Mouse (Mus musculus): ENCODE results near the gene Hirip3. TPM values are rescaled to one million over a fixed set of nuclear protein-coding genes. Genes with fewer than 3 reads are reported as not detected.

Gene Hirip3
- polyA plus RNA-seq (2012) = 24.2 and 26.7 TPM in 2 replicates

DNA sequence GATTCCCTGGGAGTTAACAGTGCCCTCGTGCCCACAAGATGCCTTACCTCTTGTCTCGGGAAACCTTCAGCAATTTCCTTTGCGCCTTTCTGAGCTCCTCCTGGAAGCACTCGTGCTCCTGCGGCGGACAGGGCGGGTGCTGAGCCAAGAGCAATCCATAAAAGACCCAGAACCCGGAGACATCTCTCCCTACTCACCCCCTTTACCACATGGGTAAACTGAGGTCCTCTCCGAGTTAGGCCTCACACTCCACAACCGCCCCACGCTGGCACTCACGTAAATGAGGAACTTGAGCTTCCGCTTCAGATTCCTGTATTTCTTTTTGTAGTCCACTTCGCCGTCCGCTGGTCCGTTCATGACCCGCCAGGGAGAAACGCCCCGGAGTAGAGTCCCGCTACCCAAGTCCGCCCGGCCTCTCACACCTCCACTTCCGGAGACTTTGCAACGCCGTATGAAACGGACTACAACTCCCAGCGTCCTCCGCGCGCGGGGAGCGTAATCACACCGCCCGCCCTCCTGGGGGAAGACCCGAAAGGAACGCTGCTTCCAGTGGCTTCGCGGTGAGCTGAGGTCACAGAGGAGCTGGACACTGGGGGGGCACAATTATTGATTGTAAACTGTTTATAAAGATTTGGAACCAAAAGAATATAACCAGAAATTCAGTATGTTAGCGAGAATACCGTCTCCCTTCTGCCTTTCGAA is at the start of gene Hirip3:
Gene Hirip3 (plus strand): TSS at position 544 of the 702 bp plus-strand sequence.
- Histone ChIP-seq H3K4me1 (ENCODE audit: control insufficient read depth) (peaks cover 45% of the 10 kb centered on the region), H3K36me3 (ENCODE audit: control insufficient read depth) (peaks cover 79% of the 10 kb centered on the region), H3K4me3 (replicated peaks) (peak within 1 kb of the TSS; percentile 75), H3K27me3 (ENCODE audit: control insufficient read depth) (no peaks in the 10 kb centered on the region), H3K9me3 (ENCODE audit: control insufficient read depth, low read length) (peaks cover 3% of the 10 kb centered on the region; the same call in 1 of the 2 replicates)
- no peak for TF ChIP-seq GATA1 (IDR thresholded peaks at IDR 0.05; ENCODE audit: low read length)

DNA sequence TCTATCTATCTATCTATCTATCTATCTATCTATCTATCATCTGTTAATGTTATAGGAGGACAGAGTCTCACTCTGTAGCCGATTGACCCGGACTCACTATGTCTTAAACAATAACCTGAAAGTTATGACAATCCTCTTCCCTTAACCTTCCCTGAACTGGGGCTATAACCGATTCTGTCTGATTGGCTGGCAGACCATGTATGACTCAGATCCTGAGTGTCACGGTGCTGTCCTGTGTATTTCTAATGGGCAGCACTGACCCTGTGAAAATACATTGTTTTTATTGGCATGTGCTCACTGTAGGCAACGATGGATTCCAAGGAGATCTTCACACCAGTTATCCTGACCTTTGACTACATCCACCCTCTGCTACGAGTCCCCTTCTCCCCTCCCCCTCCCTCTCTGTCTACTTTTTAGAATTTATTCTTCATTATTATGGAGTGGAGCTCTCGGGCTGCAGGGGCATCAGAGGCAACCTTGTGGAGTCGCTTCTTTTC is 46.0 kb upstream of the Hirip3 start:
- H3K36me3 ChIP-seq (ENCODE audit: control insufficient read depth) = no peaks in the 10 kb centered on the region
- no peaks in the 10 kb centered on the region; the same call in none of the 2 replicates for H3K4me1 ChIP-seq (ENCODE audit: control insufficient read depth)
- peaks cover 6% of the 10 kb centered on the region for H3K9me3 ChIP-seq (ENCODE audit: control insufficient read depth, low read length)
- H3K4me3 ChIP-seq (replicated peaks) = no peak overlapping the region
- peaks cover 6% of the 10 kb centered on the region; the same call in 1 of the 2 replicates for H3K27me3 ChIP-seq (ENCODE audit: control insufficient read depth)
- TF ChIP-seq GATA1 (IDR thresholded peaks at IDR 0.05; ENCODE audit: low read length) (no peak), TAL1 (IDR thresholded peaks at IDR 0.05; ENCODE audit: low read length) (no peak)

DNA sequence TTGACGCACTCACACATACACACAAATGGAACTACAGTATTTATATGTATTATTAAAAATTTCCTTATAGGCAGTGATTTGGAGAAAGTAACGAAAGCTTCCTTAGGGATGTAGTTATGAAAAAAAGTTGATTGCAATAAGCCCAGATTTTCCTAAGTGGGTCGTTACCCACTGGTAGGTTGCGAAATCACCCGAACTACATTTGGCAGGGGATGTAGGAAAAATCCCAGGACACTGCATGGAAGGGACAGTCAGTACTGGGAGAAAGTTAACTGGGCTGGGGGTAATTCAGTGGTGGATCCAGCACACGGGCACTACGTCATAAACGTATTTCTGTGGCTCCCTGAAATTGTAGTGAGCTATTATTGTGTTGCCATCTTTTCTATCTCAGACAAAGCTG is 45.3 kb upstream of the Hirip3 start:
- H3K4me1 ChIP-seq (ENCODE audit: control insufficient read depth) = no peaks in the 10 kb centered on the region; the same call in none of the 2 replicates
- H3K27me3 ChIP-seq (ENCODE audit: control insufficient read depth) = peaks cover 6% of the 10 kb centered on the region; the same call in 1 of the 2 replicates
- H3K36me3 ChIP-seq (ENCODE audit: control insufficient read depth) = no peaks in the 10 kb centered on the region
- H3K9me3 ChIP-seq (ENCODE audit: control insufficient read depth, low read length) = peaks cover 6% of the 10 kb centered on the region
- TF ChIP-seq GATA1 (IDR thresholded peaks at IDR 0.05; ENCODE audit: low read length) = no peak
- TF ChIP-seq TAL1 (IDR thresholded peaks at IDR 0.05; ENCODE audit: low read length) = no peak
- H3K4me3 ChIP-seq (replicated peaks) = no peak overlapping the region

DNA sequence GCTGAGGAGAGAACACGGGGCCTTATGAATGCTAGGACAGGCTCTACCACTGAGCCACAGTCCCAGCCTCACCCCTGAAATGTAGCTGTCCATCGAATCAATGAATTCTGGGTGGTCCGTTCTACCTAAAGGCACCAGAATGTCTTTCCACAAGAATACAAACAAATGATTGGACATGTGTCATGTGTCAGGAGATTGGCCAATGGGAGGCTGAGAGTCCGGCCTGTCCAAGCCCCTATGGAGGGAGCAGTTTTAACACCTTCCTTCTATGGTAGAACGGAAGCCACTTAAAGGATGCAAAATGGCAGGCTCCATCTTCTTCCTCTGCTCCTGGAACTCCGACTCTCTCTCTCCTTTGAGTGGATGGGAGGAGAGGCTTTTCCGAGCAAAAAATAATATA is 44.2 kb upstream of the Hirip3 start:
- H3K4me3 ChIP-seq (replicated peaks) = no peak overlapping the region
- TF ChIP-seq GATA1 (IDR thresholded peaks at IDR 0.05; ENCODE audit: low read length) (no peak), TAL1 (IDR thresholded peaks at IDR 0.05; ENCODE audit: low read length) (no peak)
- peaks cover 5% of the 10 kb centered on the region for H3K4me1 ChIP-seq (ENCODE audit: control insufficient read depth)
- no peaks in the 10 kb centered on the region for H3K36me3 ChIP-seq (ENCODE audit: control insufficient read depth)
- peaks cover 6% of the 10 kb centered on the region for H3K9me3 ChIP-seq (ENCODE audit: control insufficient read depth, low read length)
- peaks cover 13% of the 10 kb centered on the region for H3K27me3 ChIP-seq (ENCODE audit: control insufficient read depth)

DNA sequence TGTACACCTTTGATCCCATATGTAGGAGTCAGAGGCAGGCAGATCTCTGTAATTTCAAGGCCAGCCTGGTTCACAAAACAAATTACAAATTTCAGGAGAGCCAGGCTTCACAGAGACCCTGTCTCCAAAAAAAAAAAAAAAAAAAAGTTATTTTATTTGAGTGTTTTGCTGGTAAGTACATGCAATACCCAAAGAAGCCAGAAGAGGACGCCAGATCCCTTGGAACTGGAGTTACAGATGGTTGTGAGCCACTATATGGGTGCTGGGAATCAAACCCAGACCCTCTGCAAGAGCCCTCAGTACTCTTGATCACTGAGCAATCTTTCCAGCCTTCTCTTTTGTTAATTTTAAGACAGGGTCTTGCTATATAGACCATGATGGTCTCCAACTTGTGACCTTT is 43.0 kb upstream of the Hirip3 start:
- Histone ChIP-seq H3K36me3 (ENCODE audit: control insufficient read depth) (no peaks in the 10 kb centered on the region), H3K27me3 (ENCODE audit: control insufficient read depth) (peaks cover 24% of the 10 kb centered on the region), H3K4me1 (ENCODE audit: control insufficient read depth) (peaks cover 5% of the 10 kb centered on the region), H3K4me3 (replicated peaks) (no peak overlapping the region), H3K9me3 (ENCODE audit: control insufficient read depth, low read length) (peaks cover 6% of the 10 kb centered on the region)
- TF ChIP-seq GATA1 (IDR thresholded peaks at IDR 0.05; ENCODE audit: low read length) = no peak
- no peak for TF ChIP-seq TAL1 (IDR thresholded peaks at IDR 0.05; ENCODE audit: low read length)

DNA sequence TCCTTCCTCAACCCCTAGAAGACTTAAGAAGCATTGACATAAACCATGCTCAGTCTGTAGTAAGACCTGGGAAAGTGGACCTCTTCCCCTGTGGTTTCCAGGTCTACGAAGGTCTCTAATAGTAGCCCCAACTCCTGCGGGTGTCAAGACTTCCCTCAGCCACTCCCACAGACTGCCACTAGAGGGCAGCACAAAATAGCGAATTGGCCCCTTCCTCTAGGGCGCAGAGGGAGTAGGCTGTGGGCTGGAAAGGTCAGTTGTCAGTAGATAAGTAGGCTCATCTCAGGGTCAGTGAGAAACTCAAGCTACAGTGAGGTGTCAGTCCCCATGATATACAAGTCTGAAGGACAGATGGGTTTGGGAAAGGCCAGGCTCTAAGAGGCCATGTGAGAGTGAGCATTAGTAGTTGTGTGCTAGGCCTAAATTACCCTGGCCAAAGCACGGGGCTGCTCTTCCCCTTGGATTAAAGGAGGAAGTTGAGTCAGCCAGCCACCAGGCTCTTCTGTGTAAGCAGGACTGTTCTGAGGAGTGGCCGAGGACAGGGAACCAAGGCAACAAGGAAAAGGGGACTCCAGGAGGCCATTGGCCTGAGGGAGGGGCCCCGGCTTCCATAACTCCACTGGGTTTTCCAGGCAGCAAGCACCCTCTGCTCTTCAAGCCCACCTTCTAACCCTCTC is 39.8 kb upstream of the Hirip3 start:
- peaks cover 42% of the 10 kb centered on the region for H3K27me3 ChIP-seq (ENCODE audit: control insufficient read depth)
- H3K4me1 ChIP-seq (ENCODE audit: control insufficient read depth) = peaks cover 5% of the 10 kb centered on the region
- H3K9me3 ChIP-seq (ENCODE audit: control insufficient read depth, low read length) = peaks cover 6% of the 10 kb centered on the region
- TF ChIP-seq TAL1 (IDR thresholded peaks at IDR 0.05; ENCODE audit: low read length) = no peak
- no peak for TF ChIP-seq GATA1 (IDR thresholded peaks at IDR 0.05; ENCODE audit: low read length)
- H3K4me3 ChIP-seq (replicated peaks) = no peak overlapping the region
- H3K36me3 ChIP-seq (ENCODE audit: control insufficient read depth) = no peaks in the 10 kb centered on the region

DNA sequence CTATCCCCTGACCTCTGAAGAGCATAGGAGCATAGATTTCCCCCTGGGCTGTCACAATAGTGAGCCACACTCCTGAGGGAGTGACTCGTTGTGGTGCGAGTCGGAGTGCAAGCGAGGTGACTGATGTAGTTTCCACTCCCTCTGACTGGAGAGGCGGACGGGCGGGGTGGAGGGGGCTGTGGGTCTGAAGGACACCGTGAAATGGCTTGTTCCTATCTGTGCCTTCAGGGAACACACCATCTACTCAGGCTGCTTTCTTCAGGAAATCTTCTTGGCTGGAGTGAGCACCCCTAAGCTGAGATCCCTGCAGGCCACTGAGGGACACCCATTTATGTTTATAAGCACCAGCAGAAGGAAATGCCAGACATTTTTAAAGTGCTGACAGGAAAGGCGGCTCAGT is 39.0 kb upstream of the Hirip3 start:
- Histone ChIP-seq H3K27me3 (ENCODE audit: control insufficient read depth) (peaks cover 44% of the 10 kb centered on the region), H3K4me3 (replicated peaks) (no peak overlapping the region), H3K4me1 (ENCODE audit: control insufficient read depth) (peaks cover 5% of the 10 kb centered on the region), H3K36me3 (ENCODE audit: control insufficient read depth) (no peaks in the 10 kb centered on the region), H3K9me3 (ENCODE audit: control insufficient read depth, low read length) (peaks cover 6% of the 10 kb centered on the region)
- TF ChIP-seq TAL1 (IDR thresholded peaks at IDR 0.05; ENCODE audit: low read length) (no peak), GATA1 (IDR thresholded peaks at IDR 0.05; ENCODE audit: low read length) (no peak)

DNA sequence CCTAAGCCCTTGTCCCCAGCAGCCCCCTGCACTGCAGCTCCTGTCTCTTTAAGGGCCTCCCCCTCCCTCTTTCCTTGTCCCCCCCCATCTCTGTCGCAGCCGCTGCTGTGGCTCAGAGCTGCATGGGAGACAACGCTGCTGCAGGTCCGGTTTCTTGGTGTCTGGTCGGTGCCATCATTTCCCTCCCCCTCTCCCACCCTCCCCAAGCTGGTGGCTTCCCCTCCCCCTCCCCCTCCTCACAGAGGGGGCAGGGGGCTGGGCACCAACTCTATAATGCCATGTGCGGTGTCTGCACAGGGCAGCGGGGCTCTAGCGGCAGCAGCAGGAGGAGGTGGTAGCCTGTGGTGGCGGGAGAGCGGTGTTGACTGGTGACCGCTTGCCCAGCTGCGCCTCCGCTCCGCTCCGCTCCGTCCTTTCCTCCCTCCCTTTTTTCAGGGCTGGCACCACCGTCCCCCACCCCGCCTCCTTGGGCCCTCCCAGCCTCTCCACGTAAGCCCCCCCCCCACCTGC is 38.5 kb upstream of the Hirip3 start:
- Histone ChIP-seq H3K36me3 (ENCODE audit: control insufficient read depth) (no peaks in the 10 kb centered on the region), H3K4me3 (replicated peaks) (no peak overlapping the region), H3K27me3 (ENCODE audit: control insufficient read depth) (peaks cover 44% of the 10 kb centered on the region), H3K4me1 (ENCODE audit: control insufficient read depth) (peaks cover 5% of the 10 kb centered on the region), H3K9me3 (ENCODE audit: control insufficient read depth, low read length) (peaks cover 6% of the 10 kb centered on the region)
- TF ChIP-seq TAL1 (IDR thresholded peaks at IDR 0.05; ENCODE audit: low read length) (no peak), GATA1 (IDR thresholded peaks at IDR 0.05; ENCODE audit: low read length) (no peak)

DNA sequence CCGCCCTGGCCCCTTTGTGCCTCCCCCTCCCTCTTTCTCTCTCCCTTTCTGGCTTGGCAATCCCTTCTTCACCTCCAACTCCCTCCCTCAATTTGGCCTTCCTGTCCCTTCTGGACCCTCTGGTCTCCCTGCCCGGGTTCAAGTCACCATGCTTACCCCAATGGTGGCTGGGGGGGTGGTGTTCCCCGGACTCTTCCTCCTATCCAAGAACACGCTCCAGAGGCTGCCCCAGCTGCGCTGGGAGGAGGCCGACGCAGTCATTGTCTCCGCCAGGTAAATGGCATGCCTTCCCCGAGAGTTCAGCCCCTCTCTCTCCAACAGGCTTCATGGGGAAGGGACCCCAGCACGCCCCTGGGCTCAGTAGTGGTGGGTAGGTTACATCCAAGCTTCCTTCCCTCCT is 37.8 kb upstream of the Hirip3 start:
- Histone ChIP-seq H3K36me3 (ENCODE audit: control insufficient read depth) (no peaks in the 10 kb centered on the region), H3K4me1 (ENCODE audit: control insufficient read depth) (peaks cover 5% of the 10 kb centered on the region), H3K27me3 (ENCODE audit: control insufficient read depth) (peaks cover 48% of the 10 kb centered on the region)

More for the DNA sequence above, 37.8 kb upstream of the Hirip3 start:
- Histone ChIP-seq H3K4me3 (replicated peaks) (no peak overlapping the region), H3K9me3 (ENCODE audit: control insufficient read depth, low read length) (peaks cover 4% of the 10 kb centered on the region)
- TF ChIP-seq GATA1 (IDR thresholded peaks at IDR 0.05; ENCODE audit: low read length) = no peak
- TF ChIP-seq TAL1 (IDR thresholded peaks at IDR 0.05; ENCODE audit: low read length) = no peak

Data from erythroblast, embryonic 14.5 days (primary cell).